Mouse (Mus musculus) forebrain, embryonic 16.5 days (tissue): ENCODE results near the gene Nsun2. TPM values are rescaled to one million over a fixed set of nuclear protein-coding genes. Genes with fewer than 3 reads are reported as not detected.

ENCODE experiments used
- ATAC-seq: fragments of 200-750 bp; cut with Nextera tagmentation; 2 replicates; pipeline ENCODE4 v1.8.0; 2017; ENCODE audit warnings: mild to moderate bottlenecking, moderate library complexity
- H3K27ac ChIP-seq: fragments of 300-500 bp; sonication (generic); 2 replicates; pipeline ENCODE4 v1.5.1; 2014; ENCODE audit warnings: low read length, control low read depth
- H3K27me3 ChIP-seq: fragments of 300-500 bp; sonication (generic); replicated peaks from 2 replicates; pipeline ENCODE4 v1.6.1; 2014; ENCODE audit warnings: low read length; ENCODE audit not compliant: control insufficient read depth, insufficient read depth
- H3K36me3 ChIP-seq: fragments of 300-500 bp; sonication (generic); 2 replicates; pipeline ENCODE4 v1.6.1; 2014; ENCODE audit not compliant: control insufficient read depth, insufficient read depth
- H3K4me1 ChIP-seq: fragments of 300-500 bp; sonication (generic); replicated peaks from 2 replicates; pipeline ENCODE4 v1.6.1; 2014; ENCODE audit warnings: low read length; ENCODE audit not compliant: control insufficient read depth, insufficient read depth
- H3K4me2 ChIP-seq: fragments of 300-500 bp; sonication (generic); 2 replicates; pipeline ENCODE4 v1.6.1; 2014; ENCODE audit warnings: mild to moderate bottlenecking, low read length, control low read depth
- H3K4me3 ChIP-seq: fragments of 300-500 bp; sonication (generic); replicated peaks from 2 replicates; pipeline ENCODE4 v1.5.1; 2014; ENCODE audit warnings: mild to moderate bottlenecking, low read length, control low read depth
- H3K9ac ChIP-seq: fragments of 300-500 bp; sonication (generic); replicated peaks from 2 replicates; pipeline ENCODE4 v1.6.1; 2014; ENCODE audit warnings: low read depth, low read length, control low read depth
- H3K9me3 ChIP-seq: fragments of 300-500 bp; sonication (generic); 2 replicates; pipeline ENCODE4 v1.6.1; 2016; ENCODE audit warnings: low read length; ENCODE audit not compliant: control insufficient read depth
- WGBS: fragments of 180-500 bp; shearing (Covaris S2); extraction: QIAGEN DNeasy Blood & Tissue Kit; methylation state at CpG from one replicate; pipeline ENCODE4 v1.1.7; 2014; 5-methylcytosine and 5-hydroxymethylcytosine counted together
- polyA plus RNA-seq: library from polyadenylated mRNA; unstranded; fragments of >200 nt; fragmentation: Nextera tagmentation; extraction: Ambion mirVana; gene quantifications from 2 replicates; pipeline ENCODE4 v1.2.1, GENCODE M21; 2015

Gene Nsun2
- polyA plus RNA-seq, 1 experiment from 2014 or later = 90.8 TPM

DNA sequence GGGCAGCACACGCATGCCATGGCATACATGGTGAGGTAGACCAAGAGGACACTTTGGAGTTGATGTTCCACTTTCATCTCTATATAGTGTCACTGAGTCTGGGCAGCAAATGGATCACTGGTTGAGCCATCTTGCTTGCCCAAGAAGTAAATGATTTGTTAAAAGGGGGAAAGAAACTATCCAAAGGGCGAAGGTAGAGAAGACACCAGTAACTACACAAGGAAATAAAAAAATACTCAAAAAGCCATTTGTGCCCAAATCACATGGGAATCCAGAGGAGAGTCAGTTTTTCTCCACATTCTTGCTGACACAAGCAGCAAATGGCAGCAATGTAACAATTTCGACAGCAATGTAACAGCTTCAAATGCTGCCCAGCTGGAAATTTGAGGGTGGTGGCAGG is 39.0 kb downstream of the Nsun2 start:
- H3K4me2 ChIP-seq = no peak overlapping the region
- H3K9me3 ChIP-seq = no peaks in the 10 kb centered on the region
- H3K27ac ChIP-seq = no peak overlapping the region
- H3K27me3 ChIP-seq = no peaks in the 10 kb centered on the region
- no peak overlapping the region for H3K4me3 ChIP-seq
- no peak overlapping the region for H3K9ac ChIP-seq
- no peak for ATAC-seq
- H3K4me1 ChIP-seq = no peaks in the 10 kb centered on the region
- WGBS = 93% methylated on average over 3 of the region's 3 CpGs
- H3K36me3 ChIP-seq = no peaks in the 10 kb centered on the region

DNA sequence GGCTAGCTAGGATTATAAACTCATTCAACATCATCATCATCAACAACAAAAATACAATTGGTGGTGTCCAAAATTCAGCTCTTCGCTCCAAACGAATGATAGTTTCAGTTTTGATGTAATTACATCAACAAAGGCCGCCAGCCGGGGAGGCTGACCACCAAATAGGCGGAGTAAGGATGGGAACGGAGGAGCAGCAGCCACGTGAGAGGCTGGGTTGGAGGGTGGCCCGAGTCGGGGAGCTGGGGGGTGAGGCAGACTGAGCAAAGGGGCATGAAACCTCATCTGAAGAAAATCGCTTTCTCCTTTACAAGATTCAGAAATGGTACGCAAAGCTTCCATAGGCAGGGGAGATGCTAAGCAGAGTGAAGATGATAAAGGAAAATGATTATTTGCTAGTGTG is 43.1 kb downstream of the Nsun2 start:
- H3K9me3 ChIP-seq = no peaks in the 10 kb centered on the region
- no peak overlapping the region for H3K4me3 ChIP-seq
- H3K27me3 ChIP-seq = no peaks in the 10 kb centered on the region
- no peak for ATAC-seq
- 63% methylated on average over 11 of the region's 11 CpGs for WGBS
- no peak overlapping the region for H3K27ac ChIP-seq
- no peak overlapping the region for H3K9ac ChIP-seq
- no peaks in the 10 kb centered on the region for H3K4me1 ChIP-seq
- no peak overlapping the region for H3K4me2 ChIP-seq
- no peaks in the 10 kb centered on the region for H3K36me3 ChIP-seq

DNA sequence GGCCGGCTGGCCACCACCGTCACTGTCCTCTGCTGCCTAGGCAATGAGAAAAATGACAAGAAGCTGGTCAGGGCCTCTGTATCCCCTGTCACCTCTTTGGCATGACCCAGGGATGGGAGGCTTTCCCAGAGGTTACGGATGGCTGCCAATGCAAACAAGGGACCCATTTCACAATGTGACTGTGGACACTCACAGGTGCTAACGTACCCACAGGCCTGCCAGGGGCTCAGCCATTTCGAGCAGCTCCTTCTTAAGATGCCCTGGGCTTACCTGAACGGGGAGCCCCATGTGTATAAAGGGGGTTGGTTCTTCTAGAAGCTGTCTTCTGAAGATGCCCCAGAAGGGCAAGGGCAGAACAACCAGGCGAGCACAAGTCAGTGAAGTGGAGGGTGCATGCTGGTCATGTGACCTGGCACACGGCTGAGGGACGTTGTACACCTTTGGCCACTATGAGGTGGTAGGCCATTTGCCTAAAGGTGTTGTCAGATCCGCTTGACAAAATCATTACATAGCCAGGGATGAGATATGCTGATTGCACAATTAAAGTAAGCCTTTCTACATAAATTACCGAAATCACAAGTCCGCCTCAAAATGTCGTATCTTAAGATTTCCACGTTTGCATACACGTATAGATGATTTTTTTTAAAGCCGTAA is 43.8 kb downstream of the Nsun2 start:
- H3K36me3 ChIP-seq = no peaks in the 10 kb centered on the region
- WGBS = 90% methylated on average over 16 of the region's 16 CpGs

DNA sequence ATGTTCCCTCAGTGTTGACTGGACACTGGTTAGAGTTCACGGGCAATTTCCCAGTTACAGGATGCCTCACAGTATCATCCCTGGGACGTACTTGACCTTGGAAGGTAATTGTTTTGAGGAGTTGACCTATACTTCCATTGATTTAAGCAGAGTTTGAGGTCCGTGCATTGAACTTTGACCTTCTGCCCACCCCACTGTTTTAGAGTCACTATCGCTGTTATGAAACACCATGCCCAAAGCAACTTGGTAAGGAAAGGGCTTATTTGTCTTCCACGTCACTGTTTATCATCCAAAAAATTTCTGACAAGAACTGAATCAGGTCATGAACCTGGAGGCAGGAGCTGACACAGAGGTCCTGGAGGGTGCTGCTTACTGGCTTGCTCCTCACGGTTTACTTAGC is 48.9 kb downstream of the Nsun2 start:
- H3K4me3 ChIP-seq = no peak overlapping the region
- no peaks in the 10 kb centered on the region for H3K27me3 ChIP-seq
- H3K36me3 ChIP-seq = no peaks in the 10 kb centered on the region
- no peaks in the 10 kb centered on the region for H3K9me3 ChIP-seq
- H3K4me2 ChIP-seq = no peak overlapping the region
- WGBS = 92% methylated on average over 6 of the region's 6 CpGs
- no peak overlapping the region for H3K9ac ChIP-seq
- H3K4me1 ChIP-seq = no peaks in the 10 kb centered on the region
- no peak for ATAC-seq
- H3K27ac ChIP-seq = no peak overlapping the region

More for the DNA sequence above, 43.8 kb downstream of the Nsun2 start:
- ATAC-seq = no peak
- Histone ChIP-seq H3K27ac (no peak overlapping the region), H3K4me3 (no peak overlapping the region), H3K9ac (no peak overlapping the region), H3K9me3 (no peaks in the 10 kb centered on the region), H3K27me3 (no peaks in the 10 kb centered on the region), H3K4me2 (no peak overlapping the region), H3K4me1 (no peaks in the 10 kb centered on the region)

DNA sequence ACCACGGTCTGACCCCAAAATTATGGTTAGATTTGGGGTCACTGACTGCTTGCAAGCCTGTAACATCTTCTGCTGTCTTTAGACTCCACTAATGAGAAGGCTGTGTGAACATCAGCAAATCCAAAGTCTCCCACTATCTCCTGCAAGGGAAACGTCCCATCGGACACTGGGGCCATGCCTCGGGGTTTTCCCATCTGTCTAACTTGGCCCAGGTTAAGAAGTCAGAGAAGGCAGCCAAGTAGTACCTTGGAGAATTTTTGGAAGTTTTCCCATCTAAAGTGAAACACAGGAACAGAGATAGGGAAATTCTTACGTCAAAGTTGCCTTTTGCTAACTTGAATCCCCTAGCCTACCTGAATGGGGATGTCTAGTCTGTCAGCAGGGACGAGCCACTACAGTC is 50.0 kb downstream of the Nsun2 start:
- Histone ChIP-seq H3K9me3 (no peaks in the 10 kb centered on the region), H3K4me2 (no peak overlapping the region), H3K36me3 (no peaks in the 10 kb centered on the region), H3K4me3 (no peak overlapping the region), H3K27me3 (no peaks in the 10 kb centered on the region), H3K27ac (no peak overlapping the region), H3K9ac (no peak overlapping the region), H3K4me1 (no peaks in the 10 kb centered on the region)
- no peak for ATAC-seq
- 94% methylated on average over 6 of the region's 6 CpGs for whole genome bisulfite sequencing

DNA sequence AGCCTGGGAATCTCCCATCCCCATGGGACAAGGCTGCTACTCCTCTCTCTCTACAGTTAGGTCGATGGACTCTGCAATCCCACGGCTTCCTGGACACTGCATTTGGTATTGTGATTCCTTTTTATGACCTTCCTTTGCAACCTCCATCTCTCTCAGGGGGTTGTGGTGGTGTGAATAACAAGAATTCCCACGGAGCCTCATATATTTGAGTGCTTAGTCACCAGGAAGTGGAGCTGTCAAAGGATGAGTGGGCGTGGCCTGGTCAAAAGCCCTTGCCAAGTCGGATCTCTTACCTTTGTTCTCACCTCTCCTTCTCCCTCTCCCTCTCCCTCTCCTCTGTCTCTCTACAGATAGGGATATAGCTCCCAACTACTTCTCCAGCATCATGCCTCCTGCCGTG is 52.3 kb downstream of the Nsun2 start:
- Histone ChIP-seq H3K27ac (no peak overlapping the region), H3K27me3 (no peaks in the 10 kb centered on the region), H3K9me3 (no peaks in the 10 kb centered on the region), H3K9ac (no peak overlapping the region), H3K4me2 (no peak overlapping the region), H3K4me3 (no peak overlapping the region), H3K4me1 (no peaks in the 10 kb centered on the region), H3K36me3 (no peaks in the 10 kb centered on the region)
- 70% methylated on average over 6 of the region's 6 CpGs for WGBS
- ATAC-seq = no peak

DNA sequence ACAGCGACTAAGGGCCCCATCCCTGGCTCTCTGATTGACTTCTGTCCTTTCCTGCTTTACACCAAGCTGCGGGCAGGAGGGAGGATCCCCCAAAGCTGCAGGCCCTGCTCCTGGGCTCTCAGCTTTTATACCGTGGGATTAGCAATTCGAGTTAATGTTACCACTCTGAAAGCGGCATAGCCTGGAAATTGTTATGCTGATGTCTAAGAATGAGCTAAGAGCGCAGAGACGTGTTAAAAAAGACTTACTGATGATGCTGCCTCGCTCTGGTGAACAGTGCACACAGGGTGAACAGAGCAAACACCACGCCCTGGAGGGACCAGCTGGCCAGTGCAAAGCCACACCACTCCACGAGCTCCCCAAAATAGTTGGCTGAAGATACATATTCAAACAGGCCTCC is 52.8 kb downstream of the Nsun2 start:
- H3K4me3 ChIP-seq = no peak overlapping the region
- no peaks in the 10 kb centered on the region for H3K36me3 ChIP-seq
- H3K27me3 ChIP-seq = no peaks in the 10 kb centered on the region
- no peak overlapping the region for H3K27ac ChIP-seq
- H3K9ac ChIP-seq = no peak overlapping the region
- H3K4me2 ChIP-seq = no peak overlapping the region
- ATAC-seq = no peak
- 47% methylated on average over 10 of the region's 10 CpGs for WGBS
- H3K4me1 ChIP-seq = no peaks in the 10 kb centered on the region
- no peaks in the 10 kb centered on the region for H3K9me3 ChIP-seq

DNA sequence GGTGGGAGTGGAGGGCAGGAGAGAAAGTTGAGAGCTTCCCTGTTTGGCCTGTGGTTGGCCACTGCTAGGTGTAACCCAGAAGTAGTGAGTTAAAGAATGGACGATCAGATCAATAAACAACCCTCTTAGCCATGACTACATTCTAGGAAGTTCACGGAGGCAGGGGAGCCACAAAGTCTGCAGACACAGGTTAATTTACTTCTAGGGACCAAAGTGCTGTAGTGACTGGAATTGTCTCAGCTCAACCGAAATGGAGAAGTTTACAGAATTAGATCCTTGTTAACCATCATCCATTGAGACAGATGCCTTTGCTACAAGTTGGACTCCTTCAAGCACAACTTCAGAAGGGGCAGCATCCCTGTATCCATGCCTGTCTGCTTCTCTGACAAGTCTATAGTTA is 54.3 kb downstream of the Nsun2 start:
- Histone ChIP-seq H3K27ac (no peak overlapping the region), H3K27me3 (no peaks in the 10 kb centered on the region), H3K4me3 (no peak overlapping the region), H3K9me3 (no peaks in the 10 kb centered on the region), H3K36me3 (no peaks in the 10 kb centered on the region), H3K9ac (no peak overlapping the region), H3K4me2 (no peak overlapping the region), H3K4me1 (no peaks in the 10 kb centered on the region)
- no peak for ATAC-seq
- WGBS = 90% methylated on average over 3 of the region's 3 CpGs

DNA sequence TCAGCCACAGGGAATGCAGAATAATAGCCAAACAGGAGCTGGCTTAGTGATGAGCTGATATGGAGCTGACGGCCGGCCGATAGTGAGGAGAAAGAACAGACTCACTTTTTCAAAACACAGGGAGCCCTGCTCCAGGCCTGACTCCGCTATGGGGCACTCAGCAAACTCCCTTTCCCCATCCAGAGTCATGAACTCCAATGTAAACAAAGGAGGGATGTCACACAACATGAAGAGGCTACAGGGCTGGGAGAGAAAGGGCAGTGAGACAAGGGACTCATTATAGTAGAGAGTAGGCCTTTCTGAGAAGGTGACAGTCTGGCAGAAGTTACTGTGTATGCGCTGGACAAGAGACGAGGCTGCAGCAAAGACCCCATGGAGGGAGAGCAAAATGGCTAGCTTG is 54.7 kb downstream of the Nsun2 start:
- Histone ChIP-seq H3K4me1 (no peaks in the 10 kb centered on the region), H3K36me3 (no peaks in the 10 kb centered on the region), H3K4me3 (no peak overlapping the region), H3K9ac (no peak overlapping the region), H3K4me2 (no peak overlapping the region), H3K27me3 (no peaks in the 10 kb centered on the region), H3K9me3 (no peaks in the 10 kb centered on the region), H3K27ac (no peak overlapping the region)
- no peak for ATAC-seq
- WGBS = 75% methylated on average over 6 of the region's 6 CpGs

DNA sequence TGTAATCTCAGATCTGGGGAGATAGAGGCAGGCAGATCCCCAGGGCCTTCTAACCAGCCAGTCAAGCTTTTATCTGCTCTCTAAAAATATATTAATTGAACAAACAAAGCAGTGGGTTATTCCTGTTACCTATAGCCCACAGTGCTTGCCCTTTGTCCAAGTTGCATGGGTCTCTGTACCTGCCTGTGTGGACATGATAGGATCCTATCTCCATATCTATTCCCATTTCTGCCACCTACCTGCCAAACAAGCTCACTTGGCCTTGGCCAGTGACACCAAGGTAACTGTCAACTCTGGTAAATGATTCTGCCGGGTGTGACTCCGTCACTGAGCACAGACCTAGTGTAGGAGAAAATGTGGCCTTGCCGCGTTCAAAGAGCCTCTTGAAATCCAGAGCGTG is 57.8 kb downstream of the Nsun2 start:
- no peak overlapping the region for H3K9ac ChIP-seq
- H3K4me3 ChIP-seq = no peak overlapping the region
- H3K4me1 ChIP-seq = no peaks in the 10 kb centered on the region
- no peak overlapping the region for H3K4me2 ChIP-seq
- H3K27ac ChIP-seq = no peak overlapping the region
- no peaks in the 10 kb centered on the region for H3K9me3 ChIP-seq
- H3K36me3 ChIP-seq = no peaks in the 10 kb centered on the region
- ATAC-seq = no peak
- 94% methylated on average over 5 of the region's 5 CpGs for WGBS
- no peaks in the 10 kb centered on the region for H3K27me3 ChIP-seq
